Mouse (Mus musculus): ENCODE data around the gene Arhgap10.

The Arhgap10 gene

DNA sequence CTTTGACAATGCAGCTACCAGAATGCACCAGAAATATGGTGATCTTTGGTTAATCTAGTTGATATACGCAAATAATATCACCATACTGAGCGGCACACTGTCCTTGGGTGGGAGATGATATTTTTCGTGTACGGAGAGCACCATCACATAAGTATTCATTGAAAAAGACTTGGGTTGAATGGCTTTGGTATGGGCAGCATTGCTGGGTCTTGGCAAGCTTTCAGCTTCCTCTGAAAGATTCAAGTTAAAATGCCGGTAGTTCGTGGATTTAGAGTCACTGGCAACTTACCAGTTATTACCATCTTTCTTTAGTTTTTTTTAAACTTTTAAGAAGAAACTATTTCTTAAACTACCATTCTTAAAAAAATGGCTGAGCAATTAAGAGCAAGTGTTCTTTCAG lies 302.6 kb downstream of the Arhgap10 start:
- DNase-seq (ENCODE audit: low spot score in 2 of 2), result no peak

DNA sequence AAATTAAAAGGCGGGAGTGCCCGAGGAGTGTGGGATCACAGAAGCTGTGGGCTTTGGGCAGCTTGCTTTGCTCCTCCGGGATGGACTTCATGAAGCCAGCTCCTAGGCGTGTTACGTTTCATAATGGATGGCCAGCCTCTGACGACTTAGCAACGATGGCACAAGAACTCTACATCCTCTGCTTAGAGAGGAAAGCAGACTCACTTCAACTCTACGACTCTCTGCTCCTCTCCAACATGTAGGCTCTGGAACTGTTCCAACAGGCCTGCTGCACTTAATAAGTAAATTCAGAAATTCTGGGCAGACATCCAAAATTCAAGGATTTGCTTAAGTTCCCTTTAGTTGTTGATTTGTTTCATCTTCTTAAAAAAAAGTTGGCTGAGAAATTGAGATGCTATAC lies 303.1 kb downstream of the Arhgap10 start:
- DNase-seq (ENCODE audit: low spot score in 2 of 2), result peak in 1 of 2 experiments; percentile 20

DNA sequence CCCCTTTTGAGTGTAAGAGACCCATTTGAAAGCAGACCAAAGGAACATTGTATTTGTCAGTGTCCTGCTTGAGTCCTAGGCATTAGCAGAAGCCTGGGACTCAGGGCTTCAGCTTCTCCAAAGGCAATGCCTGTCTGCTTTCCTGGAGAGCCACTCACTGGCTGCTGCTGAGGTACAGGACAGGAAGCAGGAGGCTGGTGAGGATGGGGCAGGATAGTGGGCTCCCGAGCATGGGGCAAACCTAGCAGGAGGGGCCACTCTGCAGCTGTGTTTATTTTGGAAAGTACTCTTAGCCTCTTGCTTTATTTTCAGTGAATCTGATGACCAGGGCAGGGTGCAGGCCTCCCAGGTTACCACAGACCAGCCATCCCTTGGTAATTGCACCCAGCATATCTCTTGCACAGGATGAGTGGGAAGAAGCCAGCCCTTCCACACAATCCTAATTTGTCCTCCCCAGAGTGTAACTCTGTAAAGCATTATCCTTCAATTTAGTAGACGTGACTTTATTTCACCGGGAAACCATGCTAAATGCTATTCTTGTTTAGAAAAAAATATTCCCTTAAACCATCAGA lies 303.8 kb downstream of the Arhgap10 start:
- DNase-seq (ENCODE audit: low spot score in 2 of 2), result no peak

DNA sequence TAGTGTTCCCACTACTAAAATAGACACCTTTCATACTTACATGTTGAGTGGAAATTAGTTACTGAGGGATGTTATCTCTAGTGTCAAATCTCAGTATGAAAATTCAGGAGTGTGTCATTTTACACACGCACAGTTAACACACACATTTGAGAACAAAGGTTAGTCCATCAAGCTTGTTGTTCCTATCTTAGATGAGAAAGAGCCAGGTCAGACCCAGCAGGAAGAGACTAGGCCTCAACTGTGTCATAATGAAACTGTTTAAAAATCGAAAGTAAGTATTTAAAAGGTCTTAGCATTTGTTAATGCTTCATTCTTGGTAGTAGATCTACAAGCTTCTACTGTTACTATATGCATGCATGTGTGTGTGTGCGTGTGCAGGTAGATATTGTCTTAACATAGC lies 308.5 kb downstream of the Arhgap10 start:
- no peak for DNase-seq (ENCODE audit: low spot score in 2 of 2)

All from cerebellum, postnatal 4 days (tissue).